Mouse (Mus musculus) WW6 (cell line): Measurements from ENCODE around the gene Khdc3.
"Not testable (repeated sequence)": the region's sequence is repeated elsewhere in the genome, so short reads cannot be mapped to it uniquely, and the experiment has no call there.

Source experiments
- DNase-seq: peaks from one replicate; pipeline ENCODE4 v3.0.0-alpha.2; 2013; ENCODE audit warnings: low read depth, low spot score

Khdc3 gene

GRCm38 (mm10) chr9:73101536-73101935, at the start of gene Khdc3:
Gene Khdc3, plus strand, starts transcription at chr9:73101836.
- DNase-seq = no peak

GRCm38 (mm10) chr9:73055441-73055911, 46.2 kb upstream of the Khdc3 start:
- no peak for DNase-seq

GRCm38 (mm10) chr9:73059224-73059623, 42.4 kb upstream of the Khdc3 start:
- DNase-seq = no peak

- DNase-seq = no peak
Observed at GRCm38 (mm10) chr9:73063621-73064290, 37.9 kb upstream of the Khdc3 start.

- DNase-seq = no peak
Observed at GRCm38 (mm10) chr9:73067086-73067485, 34.5 kb upstream of the Khdc3 start.

GRCm38 (mm10) chr9:73068230-73068679, 33.4 kb upstream of the Khdc3 start:
- no peak for DNase-seq

- no peak for DNase-seq
Observed at GRCm38 (mm10) chr9:73068688-73069087, 32.9 kb upstream of the Khdc3 start.

- DNase-seq = peak; percentile 40
Observed at GRCm38 (mm10) chr9:73070971-73071659, 30.5 kb upstream of the Khdc3 start.

- no peak for DNase-seq
Observed at GRCm38 (mm10) chr9:73072426-73072825, 29.2 kb upstream of the Khdc3 start.

- no peak for DNase-seq
Observed at GRCm38 (mm10) chr9:73073169-73073568, 28.5 kb upstream of the Khdc3 start.

- not testable (repeated sequence) for DNase-seq
Observed at GRCm38 (mm10) chr9:73079349-73079748, 22.3 kb upstream of the Khdc3 start.

- peak; percentile 47 for DNase-seq
Observed at GRCm38 (mm10) chr9:73079801-73080325, 21.8 kb upstream of the Khdc3 start.

GRCm38 (mm10) chr9:73082291-73083000, 19.2 kb upstream of the Khdc3 start:
- no peak for DNase-seq

GRCm38 (mm10) chr9:73083956-73084355, 17.7 kb upstream of the Khdc3 start:
- no peak for DNase-seq

- DNase-seq = no peak
Observed at GRCm38 (mm10) chr9:73085845-73086244, 15.8 kb upstream of the Khdc3 start.

- DNase-seq = no peak
Observed at GRCm38 (mm10) chr9:73087121-73087520, 14.5 kb upstream of the Khdc3 start.

- no peak for DNase-seq
Observed at GRCm38 (mm10) chr9:73087581-73087980, 14.1 kb upstream of the Khdc3 start.

- DNase-seq = no peak
Observed at GRCm38 (mm10) chr9:73089222-73089920, 12.3 kb upstream of the Khdc3 start.

GRCm38 (mm10) chr9:73090121-73090520, 11.5 kb upstream of the Khdc3 start:
- DNase-seq = no peak

- DNase-seq = no peak
Observed at GRCm38 (mm10) chr9:73091747-73092146, 9.9 kb upstream of the Khdc3 start.

- peak; percentile 78 for DNase-seq
Observed at GRCm38 (mm10) chr9:73094580-73094979, 7.1 kb upstream of the Khdc3 start.
